In genomic region chr9:13430744-13431143, GRCm38 (mm10) we compare ENCODE assay signal across 32 mouse cellular contexts. TPM values are rescaled to one million over a fixed set of nuclear protein-coding genes. Genes with fewer than 3 reads are reported as not detected.
DNase-seq lines count a peak whose midpoint lies in the region; ATAC-seq and TF ChIP-seq lines count a peak whose summit lies in the region.
"Had no signal": no experiment of that assay in that cellular context is flagged by ENCODE, and none has a peak within 500 bp of the region (broad histone marks: within the 10 kb centered on the region; RNA-seq: fewer than 3 reads in every experiment).

No protein-coding gene starts in this region.

- no peaks in the 10 kb centered on the region for H3K36me3 ChIP-seq in heart, embryonic 12.5 days
- H3K36me3 ChIP-seq in intestine, embryonic 15.5 days = no peaks in the 10 kb centered on the region
- no peaks in the 10 kb centered on the region for H3K36me3 ChIP-seq in intestine, postnatal 0 days (ENCODE audit: control insufficient read depth, insufficient read depth)
- no peaks in the 10 kb centered on the region for H3K36me3 ChIP-seq in midbrain, embryonic 14.5 days (ENCODE audit: control insufficient read depth, insufficient read depth, low read length)
- H3K36me3 ChIP-seq in midbrain, embryonic 10.5 days = no peaks in the 10 kb centered on the region
- H3K36me3 ChIP-seq: embryonic facial prominence, embryonic 12.5 days; hindbrain, embryonic 10.5 days; stomach, embryonic 15.5 days had no signal

- H3K27ac ChIP-seq in heart, embryonic 12.5 days (ENCODE audit: poor library complexity, severe bottlenecking) = peak overlapping the region; percentile 81
- no peak overlapping the region for H3K27ac ChIP-seq in intestine, embryonic 15.5 days
- H3K27ac ChIP-seq in intestine, postnatal 0 days (ENCODE audit: low read depth, low read length) = no peak overlapping the region
- no peak overlapping the region for H3K27ac ChIP-seq in midbrain, embryonic 14.5 days (replicated peaks; ENCODE audit: low read depth, low read length)
- H3K27ac ChIP-seq in midbrain, embryonic 10.5 days (replicated peaks) = no peak overlapping the region
- H3K27ac ChIP-seq: embryonic facial prominence, embryonic 12.5 days; hindbrain, embryonic 10.5 days; hindbrain, postnatal 0 days; liver, embryonic 14.5 days; stomach, embryonic 15.5 days had no signal

- no peaks in the 10 kb centered on the region for H3K27me3 ChIP-seq in heart, embryonic 12.5 days (replicated peaks)
- H3K27me3 ChIP-seq in intestine, embryonic 15.5 days (replicated peaks) = no peaks in the 10 kb centered on the region
- no peaks in the 10 kb centered on the region for H3K27me3 ChIP-seq in intestine, postnatal 0 days (replicated peaks; ENCODE audit: control insufficient read depth, insufficient read depth, low read length)
- no peaks in the 10 kb centered on the region for H3K27me3 ChIP-seq in midbrain, embryonic 14.5 days (ENCODE audit: control insufficient read depth, insufficient read depth, low read length)
- no peaks in the 10 kb centered on the region for H3K27me3 ChIP-seq in midbrain, embryonic 10.5 days (ENCODE audit: low read depth, poor library complexity, severe bottlenecking)
- H3K27me3 ChIP-seq: embryonic facial prominence, embryonic 12.5 days; megakaryocyte, embryonic 14.5 days; stomach, embryonic 15.5 days had no signal

- no peak for TF ChIP-seq CTCF in intestine, postnatal 0 days (IDR thresholded peaks at IDR 0.05; ENCODE audit: low read depth)

- no peak for DNase-seq in heart, postnatal 36 days
- DNase-seq in midbrain, embryonic 14.5 days = no peak
- DNase-seq in midbrain, embryonic 10.5 days (ENCODE audit: low spot score) = no peak
- DNase-seq: adrenal gland, postnatal 25 days; B cell, adult 2 months; cerebellum, adult 11-12 months; cerebellum, adult 9-11 months; embryo, embryonic 11 days; gastrocnemius, postnatal 36 days; kidney, adult 9 months; kidney, postnatal 10 days; layer of hippocampus, postnatal 36 days; left cerebral cortex, postnatal 4 days; lung, adult 2 months; right cerebral cortex, postnatal 25 days had no signal

- H3K9me3 ChIP-seq in heart, embryonic 12.5 days (replicated peaks) = no peaks in the 10 kb centered on the region
- H3K9me3 ChIP-seq in intestine, embryonic 15.5 days = no peaks in the 10 kb centered on the region
- no peaks in the 10 kb centered on the region for H3K9me3 ChIP-seq in intestine, postnatal 0 days (ENCODE audit: control insufficient read depth)
- H3K9me3 ChIP-seq in midbrain, embryonic 14.5 days (ENCODE audit: control insufficient read depth, low read length) = no peaks in the 10 kb centered on the region
- no peaks in the 10 kb centered on the region for H3K9me3 ChIP-seq in midbrain, embryonic 10.5 days (replicated peaks)
- H3K9me3 ChIP-seq: embryonic facial prominence, embryonic 12.5 days; hindbrain, embryonic 10.5 days; megakaryocyte, embryonic 14.5 days; stomach, embryonic 15.5 days had no signal

- ATAC-seq in heart, embryonic 12.5 days (ENCODE audit: insufficient number of reproducible peaks, low FRiP score) = peak; percentile 41; the same call in 1 of the 2 replicates
- ATAC-seq in intestine, embryonic 15.5 days = 0 out of 2 replicates have a peak, but pooled peaks have one; percentile 23
- no peak for ATAC-seq in intestine, postnatal 0 days
- ATAC-seq in midbrain, embryonic 14.5 days (ENCODE audit: low FRiP score, low TSS enrichment) = 0 out of 2 replicates have a peak, but pooled peaks have one; percentile 14
- ATAC-seq: forebrain, embryonic 14.5 days; hindbrain, postnatal 0 days; midbrain, embryonic 16.5 days had no signal

- H3K9ac ChIP-seq in heart, embryonic 12.5 days = no peak overlapping the region
- no peak overlapping the region for H3K9ac ChIP-seq in intestine, embryonic 15.5 days
- H3K9ac ChIP-seq in intestine, postnatal 0 days (ENCODE audit: low read depth, low read length) = no peak overlapping the region
- no peak overlapping the region for H3K9ac ChIP-seq in midbrain, embryonic 14.5 days (replicated peaks; ENCODE audit: low read length)
- H3K9ac ChIP-seq: embryonic facial prominence, embryonic 12.5 days; liver, embryonic 14.5 days; stomach, embryonic 15.5 days had no signal

- H3K4me2 ChIP-seq in heart, embryonic 12.5 days = no peak overlapping the region
- no peak overlapping the region for H3K4me2 ChIP-seq in intestine, embryonic 15.5 days (replicated peaks)
- no peak overlapping the region for H3K4me2 ChIP-seq in intestine, postnatal 0 days (replicated peaks; ENCODE audit: low read depth)
- no peak overlapping the region for H3K4me2 ChIP-seq in midbrain, embryonic 14.5 days (ENCODE audit: low read length)
- H3K4me2 ChIP-seq: embryonic facial prominence, embryonic 12.5 days; stomach, embryonic 15.5 days had no signal

- peaks cover 61% of the 10 kb centered on the region for H3K4me1 ChIP-seq in heart, embryonic 12.5 days (replicated peaks)
- H3K4me1 ChIP-seq in intestine, embryonic 15.5 days (replicated peaks) = no peaks in the 10 kb centered on the region
- H3K4me1 ChIP-seq in intestine, postnatal 0 days (replicated peaks; ENCODE audit: control insufficient read depth, insufficient read depth, low read length) = no peaks in the 10 kb centered on the region
- peaks cover 16% of the 10 kb centered on the region; the same call in 1 of the 2 replicates for H3K4me1 ChIP-seq in midbrain, embryonic 14.5 days (ENCODE audit: control insufficient read depth, insufficient read depth, low read length)
- peaks cover 40% of the 10 kb centered on the region for H3K4me1 ChIP-seq in midbrain, embryonic 10.5 days

- intact Hi-C loops in heart, postnatal 36 days (cut with DNase I) = no loop called here

- H3K4me3 ChIP-seq in heart, embryonic 12.5 days = no peak overlapping the region
- H3K4me3 ChIP-seq in intestine, embryonic 15.5 days (replicated peaks) = no peak overlapping the region
- no peak overlapping the region for H3K4me3 ChIP-seq in intestine, postnatal 0 days (ENCODE audit: low read depth, low read length)
- H3K4me3 ChIP-seq in midbrain, embryonic 14.5 days (replicated peaks; ENCODE audit: low read depth, low read length) = no peak overlapping the region
- no peak overlapping the region for H3K4me3 ChIP-seq in midbrain, embryonic 10.5 days
- H3K4me3 ChIP-seq: embryonic facial prominence, embryonic 12.5 days; hindbrain, embryonic 10.5 days; megakaryocyte, embryonic 14.5 days; stomach, embryonic 15.5 days had no signal

RNA-seq across cellular contexts. Expression of gene Gm17571, which starts 15.8 kb away (rescaled TPM):
- polyA plus RNA-seq in heart, embryonic 12.5 days (2016; fragmentation: Nextera tagmentation; extraction: Ambion mirVana) = not detected in 2 replicates
- not detected for total RNA-seq in heart, postnatal 36 days (2021)
- not detected in 2 replicates for polyA plus RNA-seq in intestine, embryonic 15.5 days (2015; fragmentation: Nextera tagmentation; extraction: Ambion mirVana)
- not detected in 2 replicates for polyA plus RNA-seq in intestine, postnatal 0 days (2015; fragmentation: Nextera tagmentation; extraction: Ambion mirVana)
- not detected in 2 replicates for polyA plus RNA-seq in midbrain, embryonic 14.5 days (2014; fragmentation: Nextera tagmentation; extraction: Ambion mirVana)
- not detected in 2 replicates for polyA plus RNA-seq in midbrain, embryonic 10.5 days (2016; fragmentation: Nextera tagmentation; extraction: Ambion mirVana)
- total RNA-seq: adrenal gland, adult 18-20 months; adrenal gland, postnatal 25 days; gastrocnemius, postnatal 36 days; hindbrain, postnatal 0 days; layer of hippocampus, postnatal 36 days; left cerebral cortex, postnatal 4 days; neutrophil, adult 5-6 weeks had no signal
- polyA plus RNA-seq: embryonic facial prominence, embryonic 12.5 days; forebrain, embryonic 14.5 days; hindbrain, embryonic 10.5 days; hindbrain, postnatal 0 days; intestine, embryonic 16.5 days; large intestine, adult 2 months; limb, embryonic 14.5 days; liver, embryonic 14.5 days; lung, adult 2 months; midbrain, embryonic 16.5 days; neural tube, embryonic 11.5 days; stomach, embryonic 15.5 days had no signal
